Mouse (Mus musculus): ENCODE measurements around the gene Ppfibp2. TPM values are rescaled to one million over a fixed set of nuclear protein-coding genes. Genes with fewer than 3 reads are reported as not detected.

The Ppfibp2 gene
- polyA plus RNA-seq, 2 experiments from 2014 or later = 1.0 to 1.5 TPM

- ATAC-seq = no peak
These were observed 162.5 kb downstream of the Ppfibp2 start, which contains the start of gene Cyb5r2 for GRCm38 (mm10) chr7:107757308-107758151. Gene Cyb5r2 (minus strand): TSS chr7:107758032.

DNA sequence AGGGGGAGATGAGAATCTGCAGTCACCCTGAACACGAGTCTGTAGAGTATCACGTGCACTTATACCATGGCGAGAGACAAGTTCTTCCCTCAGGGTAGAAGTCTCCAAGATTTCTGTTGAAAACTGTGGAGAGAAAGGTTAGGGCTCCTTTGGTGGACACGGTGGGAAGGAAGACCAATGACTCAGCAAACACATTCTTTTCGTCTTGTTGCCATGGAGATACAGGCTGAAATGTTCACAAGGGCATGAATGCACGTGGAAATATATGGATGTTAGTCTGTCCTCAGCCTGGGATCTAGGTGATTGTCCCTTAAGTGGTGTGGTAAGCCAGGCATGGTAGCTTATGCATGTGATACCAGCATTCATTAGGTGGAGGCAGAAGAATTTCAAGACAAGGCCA is 175.8 kb downstream of the Ppfibp2 start:
- ATAC-seq = no peak

- no peak for ATAC-seq
These were observed 183.2 kb downstream of the Ppfibp2 start for GRCm38 (mm10) chr7:107778216-107778615.

- ATAC-seq = no peak
These were observed 184.6 kb downstream of the Ppfibp2 start for GRCm38 (mm10) chr7:107779611-107780010.

- no peak for ATAC-seq
These were observed 193.1 kb downstream of the Ppfibp2 start for GRCm38 (mm10) chr7:107787977-107788620.

GRCm38 (mm10) chr7:107796500-107796899 is 201.5 kb downstream of the Ppfibp2 start:
- no peak for ATAC-seq

Other genes starting within 250 kb of the Ppfibp2 start
- not detected for gene Syt9, start 224.5 kb upstream of the Ppfibp2 start, polyA plus RNA-seq (2017; shearing (Covaris generic))
- gene Olfml1, start 27.8 kb upstream of the Ppfibp2 start, polyA plus RNA-seq (2017; shearing (Covaris generic)) = under 1 TPM in 1 of 2 experiments, not detected in 1; 0.26 TPM
- gene 5330417H12Rik, start 30.0 kb downstream of the Ppfibp2 start, polyA plus RNA-seq (2017; shearing (Covaris generic)) = not detected
- not detected for gene Cyb5r2, start 162.8 kb downstream of the Ppfibp2 start, polyA plus RNA-seq (2017; shearing (Covaris generic))
- not detected for gene Ovch2, start 206.0 kb downstream of the Ppfibp2 start, polyA plus RNA-seq (2017; shearing (Covaris generic))
- gene Olfr467, start 217.1 kb downstream of the Ppfibp2 start, polyA plus RNA-seq (2017; shearing (Covaris generic)) = not detected
- not detected for gene Olfr469, start 230.3 kb downstream of the Ppfibp2 start, polyA plus RNA-seq (2017; shearing (Covaris generic))

All from CD4-positive, CD25-positive, alpha-beta regulatory T cell, adult 4 months (primary cell).